Mouse (Mus musculus): Measurements from ENCODE around the gene Sec22c. TPM values are rescaled to one million over a fixed set of nuclear protein-coding genes. Genes with fewer than 3 reads are reported as not detected.
A peak's percentile ranks its signal among the peaks of the same experiment; 100 is the strongest.

The Sec22c gene
- 9.5 and 9.7 TPM in 2 replicates for polyA plus RNA-seq (2014; fragmentation: Nextera tagmentation; extraction: Ambion mirVana)

GRCm38 (mm10) chr9:121704646-121705625, at the start of gene Sec22c:
Sec22c (minus strand) TSS chr9:121705490.
- DNase-seq (ENCODE audit: low spot score) (peak; percentile 92), ATAC-seq (replicated peaks; ENCODE audit: low FRiP score, low TSS enrichment, low read depth) (peak; percentile 98)
- Histone ChIP-seq H3K36me3 (ENCODE audit: control insufficient read depth, insufficient read depth, low read length) (no peaks in the 10 kb centered on the region; the same call in 1 of the 2 replicates), H3K27ac (ENCODE audit: low read depth) (peak within 1 kb of the TSS; percentile 55), H3K4me3 (ENCODE audit: low read depth, low read length) (peak within 1 kb of the TSS; percentile 70), H3K9me3 (ENCODE audit: control insufficient read depth, low read length) (no peaks in the 10 kb centered on the region), H3K9ac (ENCODE audit: low read length) (peak within 1 kb of the TSS; percentile 64), H3K4me2 (ENCODE audit: low read length) (peak within 1 kb of the TSS; percentile 77), H3K27me3 (replicated peaks; ENCODE audit: control insufficient read depth, insufficient read depth, low read length) (no peaks in the 10 kb centered on the region), H3K4me1 (replicated peaks; ENCODE audit: control insufficient read depth, insufficient read depth, low read length) (peaks cover 18% of the 10 kb centered on the region)
- WGBS: under 1% methylated on average over 69 of the region's 69 CpGs

DNA sequence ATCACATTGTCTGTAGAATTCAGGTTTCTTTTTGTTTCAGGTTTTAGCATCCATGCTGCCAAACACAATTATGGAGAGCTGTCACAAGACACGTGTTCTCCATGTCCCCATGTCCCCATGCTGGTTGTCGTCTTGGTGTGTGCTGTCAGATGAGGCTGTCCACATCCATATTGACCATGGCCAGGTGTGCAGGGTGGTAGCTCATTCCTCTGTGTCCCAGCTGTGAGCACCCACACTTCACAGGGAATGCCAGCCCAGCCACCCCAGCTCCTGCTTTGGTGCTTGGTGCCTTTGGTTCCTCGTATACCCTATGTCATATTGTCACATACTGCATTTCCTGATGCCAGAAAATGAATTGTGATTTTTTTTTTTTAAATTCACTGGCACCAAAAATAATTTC, 49.3 kb upstream of the Sec22c start:
- Histone ChIP-seq H3K9me3 (ENCODE audit: control insufficient read depth, low read length) (no peaks in the 10 kb centered on the region), H3K9ac (ENCODE audit: low read length) (no peak overlapping the region), H3K4me2 (ENCODE audit: low read length) (no peak overlapping the region), H3K4me3 (ENCODE audit: low read depth, low read length) (no peak overlapping the region), H3K36me3 (ENCODE audit: control insufficient read depth, insufficient read depth, low read length) (peaks cover 74% of the 10 kb centered on the region), H3K27ac (ENCODE audit: low read depth) (no peak overlapping the region), H3K27me3 (replicated peaks; ENCODE audit: control insufficient read depth, insufficient read depth, low read length) (no peaks in the 10 kb centered on the region), H3K4me1 (replicated peaks; ENCODE audit: control insufficient read depth, insufficient read depth, low read length) (peaks cover 8% of the 10 kb centered on the region)
- DNase-seq (ENCODE audit: low spot score) (no peak), ATAC-seq (replicated peaks; ENCODE audit: low FRiP score, low TSS enrichment, low read depth) (no peak)
- 88% methylated on average over 3 of the region's 3 CpGs for WGBS

DNA sequence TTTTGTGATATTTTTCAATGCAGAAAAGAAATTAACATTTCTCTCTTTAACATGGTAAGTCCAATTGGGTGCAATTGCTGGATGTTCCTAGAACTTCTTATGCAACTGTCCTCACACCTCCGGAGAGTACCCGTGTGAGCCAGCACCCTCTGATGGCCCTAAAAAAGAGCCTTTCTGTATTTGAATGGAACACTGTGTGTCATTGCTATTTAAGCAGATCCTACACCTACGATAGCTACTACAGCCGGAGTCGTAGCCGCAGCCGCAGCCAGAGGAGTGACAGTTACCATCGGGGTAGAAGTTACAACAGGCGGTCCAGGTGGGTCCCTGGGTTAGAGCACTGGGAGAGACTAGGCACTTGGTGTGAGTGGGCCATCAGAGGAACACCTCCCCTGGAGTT, 47.5 kb upstream of the Sec22c start:
- no peaks in the 10 kb centered on the region for H3K9me3 ChIP-seq (ENCODE audit: control insufficient read depth, low read length)
- no peak overlapping the region for H3K9ac ChIP-seq (ENCODE audit: low read length)
- H3K27me3 ChIP-seq (replicated peaks; ENCODE audit: control insufficient read depth, insufficient read depth, low read length): no peaks in the 10 kb centered on the region
- no peak overlapping the region for H3K27ac ChIP-seq (ENCODE audit: low read depth)
- no peak for ATAC-seq (replicated peaks; ENCODE audit: low FRiP score, low TSS enrichment, low read depth)
- 93% methylated on average over 9 of the region's 9 CpGs for WGBS
- H3K4me2 ChIP-seq (ENCODE audit: low read length): no peak overlapping the region
- DNase-seq (ENCODE audit: low spot score): no peak
- H3K36me3 ChIP-seq (ENCODE audit: control insufficient read depth, insufficient read depth, low read length): peaks cover 93% of the 10 kb centered on the region
- no peak overlapping the region for H3K4me3 ChIP-seq (ENCODE audit: low read depth, low read length)
- no peaks in the 10 kb centered on the region; the same call in 1 of the 2 replicates for H3K4me1 ChIP-seq (replicated peaks; ENCODE audit: control insufficient read depth, insufficient read depth, low read length)

- WGBS: 88% methylated on average over 8 of the region's 8 CpGs
- Histone ChIP-seq H3K4me1 (replicated peaks; ENCODE audit: control insufficient read depth, insufficient read depth, low read length) (no peaks in the 10 kb centered on the region), H3K4me3 (ENCODE audit: low read depth, low read length) (no peak overlapping the region), H3K9me3 (ENCODE audit: control insufficient read depth, low read length) (no peaks in the 10 kb centered on the region), H3K27me3 (replicated peaks; ENCODE audit: control insufficient read depth, insufficient read depth, low read length) (no peaks in the 10 kb centered on the region), H3K27ac (ENCODE audit: low read depth) (no peak overlapping the region), H3K36me3 (ENCODE audit: control insufficient read depth, insufficient read depth, low read length) (peaks cover 81% of the 10 kb centered on the region), H3K4me2 (ENCODE audit: low read length) (no peak overlapping the region), H3K9ac (ENCODE audit: low read length) (no peak overlapping the region)
- ATAC-seq (replicated peaks; ENCODE audit: low FRiP score, low TSS enrichment, low read depth) (no peak), DNase-seq (ENCODE audit: low spot score) (no peak)
Measured at GRCm38 (mm10) chr9:121744051-121744450, 38.8 kb upstream of the Sec22c start.

DNA sequence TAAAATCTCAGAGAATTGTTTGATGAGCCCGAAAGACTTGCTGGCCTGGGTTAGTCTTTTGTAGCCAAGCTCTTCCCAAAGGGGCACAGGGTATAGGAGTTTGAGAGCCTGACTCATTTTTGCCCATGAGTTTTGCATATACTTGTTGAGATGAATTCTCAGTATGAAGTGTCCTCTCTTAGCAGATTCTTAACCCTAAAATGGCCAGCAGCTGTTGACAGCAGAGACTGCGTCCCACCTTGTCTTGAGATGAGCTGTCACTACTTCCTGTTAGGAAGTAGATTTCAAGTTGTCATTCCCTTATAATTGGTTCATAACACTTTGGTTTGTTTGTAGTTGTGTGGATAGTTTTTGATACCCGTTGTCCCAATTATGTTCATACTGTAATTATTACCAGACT, 35.9 kb upstream of the Sec22c start:
- 97% methylated on average over 3 of the region's 3 CpGs for WGBS
- DNase-seq (ENCODE audit: low spot score): no peak
- Histone ChIP-seq H3K4me3 (ENCODE audit: low read depth, low read length) (no peak overlapping the region), H3K4me2 (ENCODE audit: low read length) (no peak overlapping the region), H3K9ac (ENCODE audit: low read length) (no peak overlapping the region), H3K4me1 (replicated peaks; ENCODE audit: control insufficient read depth, insufficient read depth, low read length) (no peaks in the 10 kb centered on the region), H3K36me3 (ENCODE audit: control insufficient read depth, insufficient read depth, low read length) (peaks cover 62% of the 10 kb centered on the region), H3K27ac (ENCODE audit: low read depth) (no peak overlapping the region), H3K27me3 (replicated peaks; ENCODE audit: control insufficient read depth, insufficient read depth, low read length) (no peaks in the 10 kb centered on the region), H3K9me3 (ENCODE audit: control insufficient read depth, low read length) (no peaks in the 10 kb centered on the region)
- no peak for ATAC-seq (replicated peaks; ENCODE audit: low FRiP score, low TSS enrichment, low read depth)

- Histone ChIP-seq H3K9me3 (ENCODE audit: control insufficient read depth, low read length) (no peaks in the 10 kb centered on the region), H3K4me2 (ENCODE audit: low read length) (no peak overlapping the region), H3K27me3 (replicated peaks; ENCODE audit: control insufficient read depth, insufficient read depth, low read length) (no peaks in the 10 kb centered on the region), H3K4me3 (ENCODE audit: low read depth, low read length) (no peak overlapping the region), H3K4me1 (replicated peaks; ENCODE audit: control insufficient read depth, insufficient read depth, low read length) (no peaks in the 10 kb centered on the region), H3K36me3 (ENCODE audit: control insufficient read depth, insufficient read depth, low read length) (peaks cover 63% of the 10 kb centered on the region), H3K27ac (ENCODE audit: low read depth) (no peak overlapping the region), H3K9ac (ENCODE audit: low read length) (no peak overlapping the region)
- 92% methylated on average over 6 of the region's 6 CpGs for WGBS
- ATAC-seq (replicated peaks; ENCODE audit: low FRiP score, low TSS enrichment, low read depth) (no peak), DNase-seq (ENCODE audit: low spot score) (no peak)
Measured at GRCm38 (mm10) chr9:121740490-121740889, 35.2 kb upstream of the Sec22c start.

DNA sequence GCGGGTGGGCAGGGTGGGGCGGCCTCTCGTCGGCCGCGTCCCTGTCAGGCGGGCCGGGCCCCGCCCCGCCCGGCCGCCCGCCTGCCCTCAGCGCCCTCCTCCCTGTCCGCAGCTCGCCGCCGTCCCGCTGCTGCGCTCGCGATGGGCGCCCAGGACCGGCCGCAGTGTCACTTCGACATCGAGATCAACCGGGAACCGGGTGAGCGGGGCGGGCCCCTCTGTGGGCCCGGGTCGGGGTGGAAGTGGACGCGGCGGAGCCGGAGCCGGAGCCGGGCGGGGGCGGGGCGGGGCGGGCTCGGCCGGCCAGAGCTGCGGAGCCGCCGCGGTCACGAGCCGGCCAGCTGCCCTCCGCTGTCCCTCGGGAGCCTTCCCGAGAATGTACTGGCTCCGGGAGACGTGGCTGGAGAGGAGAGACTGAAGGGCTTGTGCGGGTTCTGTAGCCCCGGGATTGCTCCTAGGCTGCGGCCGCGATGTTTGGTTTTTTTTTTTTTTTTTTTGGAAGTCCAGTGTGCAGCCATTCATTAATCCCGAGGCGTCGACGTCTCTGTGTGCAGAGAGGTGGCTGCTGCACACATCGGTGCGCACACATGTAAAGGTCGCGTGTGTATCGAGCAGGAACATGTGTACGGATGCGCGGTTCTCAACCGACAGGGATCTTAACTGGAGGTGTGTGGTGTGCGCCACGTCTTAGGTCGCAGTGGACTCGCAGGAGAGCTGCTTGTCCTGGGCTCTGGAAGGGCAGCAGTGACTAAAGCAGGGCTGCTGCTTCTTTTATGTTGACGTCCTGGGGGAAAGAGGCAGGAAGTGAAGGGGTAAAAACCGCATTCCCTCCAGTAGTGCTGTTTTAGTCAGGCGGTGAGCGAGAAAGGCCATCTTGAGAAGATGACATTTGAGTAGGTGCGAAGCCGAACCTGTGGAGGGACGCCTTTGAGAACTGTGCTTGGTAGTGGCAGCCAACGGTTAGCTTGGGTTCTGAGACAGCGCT, 14.3 kb upstream of the Sec22c start:
- peak overlapping the region; percentile 53 for H3K4me3 ChIP-seq (ENCODE audit: low read depth, low read length)
- peak; percentile 75 for ATAC-seq (replicated peaks; ENCODE audit: low FRiP score, low TSS enrichment, low read depth)
- peaks cover 9% of the 10 kb centered on the region for H3K4me1 ChIP-seq (replicated peaks; ENCODE audit: control insufficient read depth, insufficient read depth, low read length)
- H3K27me3 ChIP-seq (replicated peaks; ENCODE audit: control insufficient read depth, insufficient read depth, low read length): no peaks in the 10 kb centered on the region
- H3K27ac ChIP-seq (ENCODE audit: low read depth): peak overlapping the region; percentile 95
- DNase-seq (ENCODE audit: low spot score): peak; percentile 84
- H3K9me3 ChIP-seq (ENCODE audit: control insufficient read depth, low read length): no peaks in the 10 kb centered on the region
- no peaks in the 10 kb centered on the region for H3K36me3 ChIP-seq (ENCODE audit: control insufficient read depth, insufficient read depth, low read length)
- under 1% methylated on average over 72 of the region's 87 CpGs for WGBS
- H3K9ac ChIP-seq (ENCODE audit: low read length): peak overlapping the region; percentile 82
- H3K4me2 ChIP-seq (ENCODE audit: low read length): peak overlapping the region; percentile 64

- H3K9ac ChIP-seq (ENCODE audit: low read length): peak within 1 kb of the TSS; percentile 82
- peak within 1 kb of the TSS; percentile 95 for H3K27ac ChIP-seq (ENCODE audit: low read depth)
- under 1% methylated on average over 53 of the region's 61 CpGs for WGBS
- H3K9me3 ChIP-seq (ENCODE audit: control insufficient read depth, low read length): no peaks in the 10 kb centered on the region
- peak within 1 kb of the TSS; percentile 76 for H3K4me2 ChIP-seq (ENCODE audit: low read length)
- H3K4me3 ChIP-seq (ENCODE audit: low read depth, low read length): peak within 1 kb of the TSS; percentile 53
- DNase-seq (ENCODE audit: low spot score): peak; percentile 94
- peak; percentile 98 for ATAC-seq (replicated peaks; ENCODE audit: low FRiP score, low TSS enrichment, low read depth)
- H3K36me3 ChIP-seq (ENCODE audit: control insufficient read depth, insufficient read depth, low read length): no peaks in the 10 kb centered on the region
- H3K4me1 ChIP-seq (replicated peaks; ENCODE audit: control insufficient read depth, insufficient read depth, low read length): peaks cover 9% of the 10 kb centered on the region
- H3K27me3 ChIP-seq (replicated peaks; ENCODE audit: control insufficient read depth, insufficient read depth, low read length): no peaks in the 10 kb centered on the region
Measured at GRCm38 (mm10) chr9:121718792-121719318, 13.6 kb upstream of the Sec22c start, which contains the start of gene Nktr. Nktr (plus strand) TSS chr9:121719169.
